Mouse (Mus musculus): Measurements from ENCODE around the gene Olfr112. TPM values are rescaled to one million over a fixed set of nuclear protein-coding genes. Genes with fewer than 3 reads are reported as not detected.
"Not testable (repeated sequence)": the region's sequence is repeated elsewhere in the genome, so short reads cannot be mapped to it uniquely, and the experiment has no call there.

Olfr112 gene
- polyA plus RNA-seq (2015; fragmentation: Nextera tagmentation; extraction: Ambion mirVana), result not detected in 2 replicates

DNA sequence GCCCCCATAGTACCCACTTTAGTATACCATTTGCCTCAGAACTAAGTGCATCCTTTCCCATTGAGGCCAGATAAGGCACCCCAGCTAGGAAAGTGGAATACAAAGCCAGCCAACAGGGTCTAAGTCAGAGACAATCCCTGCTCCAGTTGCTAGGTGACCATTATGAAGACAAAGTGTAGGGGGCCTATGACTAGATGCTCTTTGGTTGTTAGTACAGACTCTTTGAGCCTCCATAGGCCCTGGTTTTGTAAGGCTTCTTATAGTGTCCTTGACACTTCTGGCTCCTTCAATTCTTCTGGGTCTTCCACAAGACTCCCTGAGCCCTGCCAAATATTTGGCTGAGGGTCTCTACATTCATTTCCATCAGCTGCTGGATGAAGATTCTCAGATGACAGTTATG, at the start of gene Olfr112:
Gene Olfr112, minus strand, starts transcription at position 101 of the 400 bp plus-strand sequence.
- Histone ChIP-seq H3K27ac (ENCODE audit: low read length) (no peak within 1 kb of the TSS), H3K9ac (replicated peaks; ENCODE audit: low read depth) (no peak within 1 kb of the TSS), H3K36me3 (ENCODE audit: insufficient read depth, low read length) (no peaks in the 10 kb centered on the region), H3K9me3 (ENCODE audit: low read length) (no peaks in the 10 kb centered on the region), H3K4me1 (ENCODE audit: insufficient read depth, low read depth, low read length) (no peaks in the 10 kb centered on the region), H3K4me3 (ENCODE audit: low read depth, low read length) (no peak within 1 kb of the TSS), H3K27me3 (replicated peaks; ENCODE audit: insufficient read depth, low read length) (no peaks in the 10 kb centered on the region), H3K4me2 (replicated peaks; ENCODE audit: low read depth, low read length) (no peak within 1 kb of the TSS)
- TF ChIP-seq CTCF (IDR thresholded peaks at IDR 0.05), result no peak
- no peak for TF ChIP-seq EP300 (IDR thresholded peaks at IDR 0.05)
- DNase-seq (ENCODE audit: low spot score) (no peak), ATAC-seq (no peak)

DNA sequence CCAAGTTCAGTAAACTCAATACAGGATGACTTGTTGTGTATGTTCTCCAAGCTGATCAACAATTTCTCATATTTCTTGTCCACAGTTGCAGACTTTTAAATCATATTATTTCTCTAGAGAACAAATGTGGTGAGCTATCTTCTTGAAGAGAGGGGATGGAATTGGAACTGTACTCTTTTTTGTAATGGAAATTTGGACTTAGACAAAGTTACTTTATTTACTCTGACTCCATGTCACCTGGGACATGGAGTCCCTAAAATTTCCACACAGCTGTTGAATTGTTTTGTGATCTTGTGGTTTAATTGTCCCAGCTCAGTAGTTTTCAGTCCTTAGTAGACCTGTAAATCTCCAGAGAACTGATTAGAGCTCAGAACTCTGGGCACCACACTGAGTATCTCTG, 23.4 kb upstream of the Olfr112 start, which contains the start of gene Olfr114:
Gene Olfr114, minus strand, starts transcription at position 101 of the 400 bp plus-strand sequence.
- no peak within 1 kb of the TSS for H3K27ac ChIP-seq (ENCODE audit: low read length)
- TF ChIP-seq CTCF (IDR thresholded peaks at IDR 0.05) (no peak), EP300 (IDR thresholded peaks at IDR 0.05) (no peak)
- no peaks in the 10 kb centered on the region for H3K9me3 ChIP-seq (ENCODE audit: low read length)

GRCm38 (mm10) chr17:37577563-37577962, 8.3 kb upstream of the Olfr112 start, which contains the start of gene Olfr113:
Olfr113 (minus strand) TSS chr17:37577663.
- ATAC-seq (no peak), DNase-seq (ENCODE audit: low spot score) (no peak)
- Histone ChIP-seq H3K4me2 (replicated peaks; ENCODE audit: low read depth, low read length) (no peak within 1 kb of the TSS), H3K36me3 (ENCODE audit: insufficient read depth, low read length) (no peaks in the 10 kb centered on the region), H3K27me3 (replicated peaks; ENCODE audit: insufficient read depth, low read length) (no peaks in the 10 kb centered on the region), H3K9me3 (ENCODE audit: low read length) (no peaks in the 10 kb centered on the region), H3K9ac (replicated peaks; ENCODE audit: low read depth) (no peak within 1 kb of the TSS), H3K27ac (ENCODE audit: low read length) (no peak within 1 kb of the TSS), H3K4me1 (ENCODE audit: insufficient read depth, low read depth, low read length) (no peaks in the 10 kb centered on the region), H3K4me3 (ENCODE audit: low read depth, low read length) (no peak within 1 kb of the TSS)
- TF ChIP-seq CTCF (IDR thresholded peaks at IDR 0.05) (no peak), EP300 (IDR thresholded peaks at IDR 0.05) (no peak)

More for the DNA sequence above, 23.4 kb upstream of the Olfr112 start, which contains the start of gene Olfr114:
- Histone ChIP-seq H3K4me2 (replicated peaks; ENCODE audit: low read depth, low read length) (no peak within 1 kb of the TSS), H3K4me3 (ENCODE audit: low read depth, low read length) (no peak within 1 kb of the TSS), H3K36me3 (ENCODE audit: insufficient read depth, low read length) (no peaks in the 10 kb centered on the region), H3K27me3 (replicated peaks; ENCODE audit: insufficient read depth, low read length) (no peaks in the 10 kb centered on the region), H3K4me1 (ENCODE audit: insufficient read depth, low read depth, low read length) (no peaks in the 10 kb centered on the region), H3K9ac (replicated peaks; ENCODE audit: low read depth) (no peak within 1 kb of the TSS)
- DNase-seq (ENCODE audit: low spot score) (no peak), ATAC-seq (no peak)

GRCm38 (mm10) chr17:37558913-37559615, 10.2 kb downstream of the Olfr112 start:
- DNase-seq (ENCODE audit: low spot score) (no peak), ATAC-seq (no peak)
- no peak for TF ChIP-seq EP300 (IDR thresholded peaks at IDR 0.05)
- no peaks in the 10 kb centered on the region for H3K27me3 ChIP-seq (replicated peaks; ENCODE audit: insufficient read depth, low read length)
- H3K4me3 ChIP-seq (ENCODE audit: low read depth, low read length), result no peak overlapping the region
- no peaks in the 10 kb centered on the region for H3K36me3 ChIP-seq (ENCODE audit: insufficient read depth, low read length)
- no peaks in the 10 kb centered on the region for H3K9me3 ChIP-seq (ENCODE audit: low read length)
- WGBS, result 53% methylated on average over 1 of the region's 1 CpGs
- H3K4me2 ChIP-seq (replicated peaks; ENCODE audit: low read depth, low read length), result no peak overlapping the region
- H3K27ac ChIP-seq (ENCODE audit: low read length), result no peak overlapping the region
- H3K4me1 ChIP-seq (ENCODE audit: insufficient read depth, low read depth, low read length), result no peaks in the 10 kb centered on the region
- no peak overlapping the region for H3K9ac ChIP-seq (replicated peaks; ENCODE audit: low read depth)

- Histone ChIP-seq H3K4me3 (ENCODE audit: low read depth, low read length) (no peak overlapping the region), H3K4me1 (ENCODE audit: insufficient read depth, low read depth, low read length) (no peaks in the 10 kb centered on the region), H3K27me3 (replicated peaks; ENCODE audit: insufficient read depth, low read length) (no peaks in the 10 kb centered on the region), H3K36me3 (ENCODE audit: insufficient read depth, low read length) (no peaks in the 10 kb centered on the region), H3K9ac (replicated peaks; ENCODE audit: low read depth) (no peak overlapping the region), H3K27ac (ENCODE audit: low read length) (no peak overlapping the region), H3K4me2 (replicated peaks; ENCODE audit: low read depth, low read length) (no peak overlapping the region), H3K9me3 (ENCODE audit: low read length) (no peaks in the 10 kb centered on the region)
- no peak for TF ChIP-seq CTCF (IDR thresholded peaks at IDR 0.05)
- TF ChIP-seq EP300 (IDR thresholded peaks at IDR 0.05), result no peak
- DNase-seq (ENCODE audit: low spot score) (no peak), ATAC-seq (no peak)
- WGBS, result 44% methylated on average over 3 of the region's 3 CpGs
Measured at GRCm38 (mm10) chr17:37543800-37544435, 25.3 kb downstream of the Olfr112 start.

GRCm38 (mm10) chr17:37541454-37542119, 27.7 kb downstream of the Olfr112 start:
- no peak overlapping the region for H3K9ac ChIP-seq (replicated peaks; ENCODE audit: low read depth)
- no peak overlapping the region for H3K4me2 ChIP-seq (replicated peaks; ENCODE audit: low read depth, low read length)
- H3K36me3 ChIP-seq (ENCODE audit: insufficient read depth, low read length), result no peaks in the 10 kb centered on the region
- WGBS, result 77% methylated on average over 4 of the region's 4 CpGs
- TF ChIP-seq EP300 (IDR thresholded peaks at IDR 0.05) (no peak), CTCF (IDR thresholded peaks at IDR 0.05) (no peak)
- no peaks in the 10 kb centered on the region for H3K27me3 ChIP-seq (replicated peaks; ENCODE audit: insufficient read depth, low read length)
- H3K4me3 ChIP-seq (ENCODE audit: low read depth, low read length), result no peak overlapping the region
- H3K4me1 ChIP-seq (ENCODE audit: insufficient read depth, low read depth, low read length), result no peaks in the 10 kb centered on the region
- no peak overlapping the region for H3K27ac ChIP-seq (ENCODE audit: low read length)
- no peaks in the 10 kb centered on the region for H3K9me3 ChIP-seq (ENCODE audit: low read length)
- ATAC-seq, result no peak
- DNase-seq (ENCODE audit: low spot score), result no peak

GRCm38 (mm10) chr17:37538416-37538815, 30.8 kb downstream of the Olfr112 start:
- H3K4me2 ChIP-seq (replicated peaks; ENCODE audit: low read depth, low read length); H3K4me3 ChIP-seq (ENCODE audit: low read depth, low read length); H3K4me1 ChIP-seq (ENCODE audit: insufficient read depth, low read depth, low read length); H3K27me3 ChIP-seq (replicated peaks; ENCODE audit: insufficient read depth, low read length); H3K36me3 ChIP-seq (ENCODE audit: insufficient read depth, low read length); DNase-seq (ENCODE audit: low spot score); ATAC-seq; H3K9ac ChIP-seq (replicated peaks; ENCODE audit: low read depth); H3K9me3 ChIP-seq (ENCODE audit: low read length); H3K27ac ChIP-seq (ENCODE audit: low read length): not testable (repeated sequence)
- WGBS, result 27% methylated on average over 1 of the region's 1 CpGs
